Mouse (Mus musculus): ENCODE data around the gene Pax2. TPM values are rescaled to one million over a fixed set of nuclear protein-coding genes. Genes with fewer than 3 reads are reported as not detected.

Pax2 gene
- total and polyA plus RNA-seq, 3 experiments, result not detected

DNA sequence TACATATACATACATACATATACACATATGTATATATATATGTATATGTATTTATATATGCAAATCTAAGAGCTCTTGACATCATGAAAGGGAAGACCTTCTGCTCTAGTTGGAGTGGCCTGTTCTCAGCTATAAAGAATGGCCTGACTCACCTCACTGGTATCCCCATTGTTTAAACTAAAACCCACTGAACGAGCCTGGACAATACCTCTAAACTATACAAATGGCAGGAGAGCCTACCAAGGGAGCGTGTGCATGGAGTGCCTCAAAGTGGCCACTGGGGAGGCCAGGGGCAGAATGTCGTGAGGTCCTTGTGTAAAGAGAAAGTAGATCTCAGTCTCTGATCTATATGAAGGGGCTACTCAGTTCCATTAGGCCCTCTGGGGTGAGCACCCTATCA is 26.1 kb downstream of the Pax2 start:
- TF ChIP-seq MAX (IDR thresholded peaks at IDR 0.05; ENCODE audit: low read length) (no peak), POLR2A (IDR thresholded peaks at IDR 0.05; ENCODE audit: low read depth, low read length) (no peak), NELFE (IDR thresholded peaks at IDR 0.05; ENCODE audit: low read depth, low read length) (no peak), E2F4 (IDR thresholded peaks at IDR 0.05; ENCODE audit: insufficient replicate concordance, low read depth, low read length) (no peak)
- dilution Hi-C loops (cut with MboI; ENCODE audit: extremely low pct_ligation_motif_present, extremely low pct_unique_long_range_greater_than_20kb, low sequenced_read_pairs), result no loop called here

DNA sequence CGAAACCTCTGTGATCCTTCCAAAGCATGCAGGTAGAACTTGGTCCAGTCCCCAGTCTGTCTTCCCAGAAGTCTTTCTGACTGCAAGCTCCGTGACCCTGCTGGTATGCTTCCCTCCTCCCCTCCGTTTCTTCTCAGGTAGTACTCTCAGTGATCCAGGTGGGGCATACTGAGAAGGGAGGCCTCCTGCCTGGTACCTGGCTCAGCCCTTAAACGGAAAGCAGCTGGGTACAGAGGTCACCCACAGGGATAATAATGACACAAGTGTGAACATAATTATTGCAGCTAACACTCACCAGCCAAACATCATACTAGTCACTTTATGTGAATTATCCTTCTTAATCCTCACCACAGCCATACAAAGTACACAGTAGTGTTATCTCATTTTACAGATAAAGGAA is 28.5 kb downstream of the Pax2 start:
- no peak overlapping the region for H3K4me2 ChIP-seq (ENCODE audit: insufficient read depth, low read depth, poor library complexity, severe bottlenecking)
- H3K27me3 ChIP-seq (replicated peaks), result peaks cover 36% of the 10 kb centered on the region
- no peak overlapping the region for H3K9ac ChIP-seq (ENCODE audit: insufficient read depth, low read depth)
- H3K9me3 ChIP-seq (replicated peaks; ENCODE audit: low read length), result no peaks in the 10 kb centered on the region
- no peak for TF ChIP-seq ETS1 (conservative IDR thresholded peaks at IDR 0.05; ENCODE audit: low read depth, low read length)
- TF ChIP-seq MAX (IDR thresholded peaks at IDR 0.05; ENCODE audit: low read length), result no peak
- TF ChIP-seq RAD21 (IDR thresholded peaks at IDR 0.05; ENCODE audit: low read depth, low read length), result no peak
- no peak for TF ChIP-seq CHD2 (IDR thresholded peaks at IDR 0.05; ENCODE audit: low read length)
- no peak for TF ChIP-seq ZMIZ1 (IDR thresholded peaks at IDR 0.05; ENCODE audit: low read depth, low read length)
- TF ChIP-seq POLR2AphosphoS2 (IDR thresholded peaks at IDR 0.05; ENCODE audit: low read depth, low read length), result no peak
- TF ChIP-seq RCOR1 (conservative IDR thresholded peaks at IDR 0.05; ENCODE audit: low read depth, low read length), result no peak
- no peak for TF ChIP-seq CTCF (conservative IDR thresholded peaks at IDR 0.05 in 1 of 2, IDR thresholded peaks at IDR 0.05 in 1 of 2; ENCODE audit: low read depth in 2 of 2, low read length in 2 of 2)
- no peak for TF ChIP-seq MXI1 (IDR thresholded peaks at IDR 0.05; ENCODE audit: low read depth, low read length)
- no peak for TF ChIP-seq IRF4 (IDR thresholded peaks at IDR 0.05; ENCODE audit: low read depth, low read length)
- TF ChIP-seq UBTF (IDR thresholded peaks at IDR 0.05; ENCODE audit: low read depth, low read length), result no peak
- TF ChIP-seq NELFE (IDR thresholded peaks at IDR 0.05; ENCODE audit: low read depth, low read length), result no peak
- TF ChIP-seq BHLHE40 (IDR thresholded peaks at IDR 0.05; ENCODE audit: low read depth, low read length), result no peak
- no peak for TF ChIP-seq ELF1 (IDR thresholded peaks at IDR 0.05; ENCODE audit: low read depth, low read length)
- H3K79me2 ChIP-seq (replicated peaks; ENCODE audit: control insufficient read depth, extremely low read depth, insufficient read depth, poor library complexity, severe bottlenecking), result no peaks in the 10 kb centered on the region
- H3K27ac ChIP-seq (ENCODE audit: insufficient read depth, low read depth), result no peak overlapping the region
- no peak for DNase-seq (ENCODE audit: extremely low read depth)
- peaks cover 0 to 13% of the 10 kb centered on the region in 2 experiments; a peak in 3 of 4 replicates for H3K4me1 ChIP-seq (ENCODE audit: control insufficient read depth in 1 of 2, insufficient read depth in 2 of 2)
- in situ Hi-C loops (cut with MboI; ENCODE audit: low pct_ligation_motif_present, low pct_unique_long_range_greater_than_20kb, low sequenced_read_pairs) (no loop called here), dilution Hi-C loops (cut with MboI; ENCODE audit: extremely low pct_ligation_motif_present, extremely low pct_unique_long_range_greater_than_20kb, low sequenced_read_pairs) (no loop called here)
- no peaks in the 10 kb centered on the region for H3K36me3 ChIP-seq (replicated peaks in 1 of 2; ENCODE audit: control insufficient read depth in 1 of 2, insufficient read depth in 1 of 2, low read length in 1 of 2)
- no peak overlapping the region for H3K4me3 ChIP-seq (replicated peaks in 1 of 3; ENCODE audit: low read depth in 2 of 3, low read length in 2 of 3, poor library complexity in 1 of 3)

More for the DNA sequence above, 26.1 kb downstream of the Pax2 start:
- no peak overlapping the region for H3K4me2 ChIP-seq (ENCODE audit: insufficient read depth, low read depth, poor library complexity, severe bottlenecking)
- no peaks in the 10 kb centered on the region for H3K79me2 ChIP-seq (replicated peaks; ENCODE audit: control insufficient read depth, extremely low read depth, insufficient read depth, poor library complexity, severe bottlenecking)
- no peaks in the 10 kb centered on the region for H3K36me3 ChIP-seq (replicated peaks in 1 of 2; ENCODE audit: control insufficient read depth in 1 of 2, insufficient read depth in 1 of 2, low read length in 1 of 2)
- no peak overlapping the region for H3K4me3 ChIP-seq (replicated peaks in 1 of 3; ENCODE audit: low read depth in 2 of 3, low read length in 2 of 3, poor library complexity in 1 of 3)
- DNase-seq (ENCODE audit: extremely low read depth), result no peak
- H3K4me1 ChIP-seq (ENCODE audit: control insufficient read depth in 1 of 2, insufficient read depth in 2 of 2), result peaks cover 0 to 25% of the 10 kb centered on the region in 2 experiments
- H3K9ac ChIP-seq (ENCODE audit: insufficient read depth, low read depth), result no peak overlapping the region
- H3K9me3 ChIP-seq (replicated peaks; ENCODE audit: low read length), result no peaks in the 10 kb centered on the region
- in situ Hi-C loops (cut with MboI; ENCODE audit: low pct_ligation_motif_present, low pct_unique_long_range_greater_than_20kb, low sequenced_read_pairs), result no loop called here
- peaks cover 25% of the 10 kb centered on the region for H3K27me3 ChIP-seq (replicated peaks)
- no peak overlapping the region for H3K27ac ChIP-seq (ENCODE audit: insufficient read depth, low read depth)

All from CH12.LX (cell line).